Mouse (Mus musculus): ENCODE measurements around the gene Tmem72. TPM values are rescaled to one million over a fixed set of nuclear protein-coding genes. Genes with fewer than 3 reads are reported as not detected.

Gene Tmem72
- polyA plus RNA-seq, 1 experiment: 0.04 TPM

GRCm38 (mm10) chr6:116718361-116718760, 1.6 kb upstream of the Tmem72 start:
- no peak overlapping the region for H3K4me3 ChIP-seq (replicated peaks; ENCODE audit: extremely low read depth, low read depth, low read length)
- TF ChIP-seq CTCF (IDR thresholded peaks at IDR 0.05; ENCODE audit: insufficient read depth, low read length): no peak
- no peak for TF ChIP-seq POLR2A (IDR thresholded peaks at IDR 0.05; ENCODE audit: borderline replicate concordance, extremely low read depth, low read depth, low read length)
- WGBS: 83% methylated on average over 4 of the region's 4 CpGs
- DNase-seq: no peak
- H3K4me1 ChIP-seq (ENCODE audit: control insufficient read depth, insufficient read depth, low read length): no peaks in the 10 kb centered on the region

GRCm38 (mm10) chr6:116717851-116718250, 1.1 kb upstream of the Tmem72 start:
- whole genome bisulfite sequencing: 62% methylated on average over 7 of the region's 7 CpGs
- TF ChIP-seq POLR2A (IDR thresholded peaks at IDR 0.05; ENCODE audit: borderline replicate concordance, extremely low read depth, low read depth, low read length) (no peak), CTCF (IDR thresholded peaks at IDR 0.05; ENCODE audit: insufficient read depth, low read length) (no peak)

GRCm38 (mm10) chr6:116715166-116715565, 1.5 kb downstream of the Tmem72 start:
- TF ChIP-seq CTCF (IDR thresholded peaks at IDR 0.05; ENCODE audit: insufficient read depth, low read length) (no peak), POLR2A (IDR thresholded peaks at IDR 0.05; ENCODE audit: borderline replicate concordance, extremely low read depth, low read depth, low read length) (no peak)
- no peaks in the 10 kb centered on the region for H3K4me1 ChIP-seq (ENCODE audit: control insufficient read depth, insufficient read depth, low read length)
- WGBS: 74% methylated on average over 2 of the region's 2 CpGs
- no peak for DNase-seq
- H3K4me3 ChIP-seq (replicated peaks; ENCODE audit: extremely low read depth, low read depth, low read length): no peak overlapping the region

More at GRCm38 (mm10) chr6:116717851-116718250, 1.1 kb upstream of the Tmem72 start:
- Histone ChIP-seq H3K4me3 (replicated peaks; ENCODE audit: extremely low read depth, low read depth, low read length) (no peak overlapping the region), H3K4me1 (ENCODE audit: control insufficient read depth, insufficient read depth, low read length) (no peaks in the 10 kb centered on the region)
- DNase-seq: no peak

DNA sequence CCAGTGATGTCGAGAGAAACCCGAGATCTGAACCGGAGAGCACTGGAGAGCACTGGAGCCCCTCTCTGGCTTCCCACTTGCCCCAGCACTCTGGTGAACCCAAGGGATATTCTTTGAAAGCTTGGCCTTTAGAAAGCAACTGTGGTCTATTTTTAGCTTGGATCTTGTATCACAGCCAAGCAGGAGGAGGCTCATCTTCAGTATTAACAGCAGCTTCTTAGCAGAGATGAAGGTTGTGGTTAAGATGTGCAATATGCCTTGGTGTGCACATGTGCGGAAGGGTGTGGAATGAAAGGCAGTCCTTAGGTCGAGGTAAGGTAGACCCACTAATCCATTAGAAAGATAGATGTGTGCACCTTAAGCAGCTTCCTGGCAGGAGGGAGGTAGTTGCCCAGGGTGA, 2.1 kb downstream of the Tmem72 start:
- Histone ChIP-seq H3K4me3 (replicated peaks; ENCODE audit: extremely low read depth, low read depth, low read length) (no peak overlapping the region), H3K4me1 (ENCODE audit: control insufficient read depth, insufficient read depth, low read length) (no peaks in the 10 kb centered on the region)
- TF ChIP-seq CTCF (IDR thresholded peaks at IDR 0.05; ENCODE audit: insufficient read depth, low read length) (no peak), POLR2A (IDR thresholded peaks at IDR 0.05; ENCODE audit: borderline replicate concordance, extremely low read depth, low read depth, low read length) (no peak)
- DNase-seq: no peak
- 74% methylated on average over 5 of the region's 5 CpGs for WGBS

DNA sequence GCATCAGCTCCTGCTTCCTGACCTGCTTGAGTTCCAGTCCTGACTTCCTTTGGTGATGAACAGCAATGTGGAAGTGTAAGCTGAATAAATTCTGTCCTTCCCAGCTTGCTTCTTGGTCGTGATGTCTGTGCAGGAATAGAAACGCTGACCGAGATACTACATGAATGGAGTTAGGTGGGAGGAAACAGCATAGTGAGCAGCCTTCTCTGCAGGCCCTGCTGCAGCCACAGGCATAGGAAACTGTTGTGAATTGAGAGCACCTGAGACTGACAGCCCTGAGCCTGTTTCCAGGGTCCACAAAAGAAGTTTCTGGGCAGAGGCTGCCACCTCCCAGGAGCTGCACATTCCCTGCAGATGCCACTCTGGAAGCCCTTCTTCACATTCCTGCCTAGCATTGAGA, 2.7 kb downstream of the Tmem72 start:
- TF ChIP-seq POLR2A (IDR thresholded peaks at IDR 0.05; ENCODE audit: borderline replicate concordance, extremely low read depth, low read depth, low read length) (no peak), CTCF (IDR thresholded peaks at IDR 0.05; ENCODE audit: insufficient read depth, low read length) (no peak)

DNA sequence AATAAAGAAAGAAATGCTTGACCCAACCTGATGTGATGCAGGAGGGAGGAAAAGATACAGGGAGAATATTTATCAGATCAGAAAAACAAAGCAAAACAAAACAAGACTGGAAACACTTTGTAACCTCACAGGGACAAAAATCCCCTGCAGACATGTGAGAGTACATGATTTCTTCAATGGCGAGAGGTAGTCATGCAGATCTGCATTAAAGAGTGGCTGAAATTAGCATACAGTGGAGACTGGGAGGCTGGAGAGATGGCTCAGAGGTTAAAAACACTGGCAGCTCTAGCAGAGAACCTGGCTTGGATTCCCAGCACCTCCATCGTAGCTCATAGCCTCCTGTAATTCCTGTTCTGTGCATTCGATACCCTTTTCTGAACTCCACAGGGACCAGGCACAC, 4.2 kb downstream of the Tmem72 start:
- no peaks in the 10 kb centered on the region for H3K4me1 ChIP-seq (ENCODE audit: control insufficient read depth, insufficient read depth, low read length)
- no peak for TF ChIP-seq POLR2A (IDR thresholded peaks at IDR 0.05; ENCODE audit: borderline replicate concordance, extremely low read depth, low read depth, low read length)
- TF ChIP-seq CTCF (IDR thresholded peaks at IDR 0.05; ENCODE audit: insufficient read depth, low read length): no peak
- no peak for DNase-seq
- no peak overlapping the region for H3K4me3 ChIP-seq (replicated peaks; ENCODE audit: extremely low read depth, low read depth, low read length)
- 92% methylated on average over 3 of the region's 3 CpGs for WGBS

More for the DNA sequence above, 2.7 kb downstream of the Tmem72 start:
- H3K4me3 ChIP-seq (replicated peaks; ENCODE audit: extremely low read depth, low read depth, low read length): no peak overlapping the region
- 81% methylated on average over 3 of the region's 3 CpGs for WGBS
- DNase-seq: no peak
- H3K4me1 ChIP-seq (ENCODE audit: control insufficient read depth, insufficient read depth, low read length): no peaks in the 10 kb centered on the region

DNA sequence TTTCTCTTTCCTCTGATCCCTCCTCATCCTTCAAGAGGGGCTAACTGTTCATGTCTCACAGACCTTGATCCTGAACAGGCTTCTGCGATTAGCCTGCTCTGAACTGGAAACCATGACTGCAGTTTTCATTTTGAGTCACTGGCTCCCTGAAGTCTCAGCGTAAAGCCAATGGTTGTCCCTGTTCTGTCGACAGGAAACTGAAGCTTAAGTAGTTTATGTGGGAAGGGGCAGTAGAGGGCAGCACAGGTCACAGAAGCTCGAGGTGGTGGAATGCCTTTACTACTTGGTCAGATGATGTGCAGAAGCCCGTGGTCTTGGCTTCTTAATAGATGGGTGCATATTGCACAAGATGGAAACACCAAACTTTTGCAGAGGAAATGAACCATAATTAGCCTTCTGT, 4.7 kb downstream of the Tmem72 start:
- DNase-seq: no peak

GRCm38 (mm10) chr6:116704320-116704719, 12.4 kb downstream of the Tmem72 start:
- Histone ChIP-seq H3K4me3 (replicated peaks; ENCODE audit: extremely low read depth, low read depth, low read length) (no peak overlapping the region), H3K4me1 (ENCODE audit: control insufficient read depth, insufficient read depth, low read length) (no peaks in the 10 kb centered on the region)
- no peak for DNase-seq
- 68% methylated on average over 6 of the region's 6 CpGs for WGBS
- TF ChIP-seq CTCF (IDR thresholded peaks at IDR 0.05; ENCODE audit: insufficient read depth, low read length) (no peak), POLR2A (IDR thresholded peaks at IDR 0.05; ENCODE audit: borderline replicate concordance, extremely low read depth, low read depth, low read length) (no peak)

More for the DNA sequence above, 4.7 kb downstream of the Tmem72 start:
- 25% methylated on average over 5 of the region's 5 CpGs for WGBS
- Histone ChIP-seq H3K4me3 (replicated peaks; ENCODE audit: extremely low read depth, low read depth, low read length) (no peak overlapping the region), H3K4me1 (ENCODE audit: control insufficient read depth, insufficient read depth, low read length) (no peaks in the 10 kb centered on the region)
- TF ChIP-seq CTCF (IDR thresholded peaks at IDR 0.05; ENCODE audit: insufficient read depth, low read length) (no peak), POLR2A (IDR thresholded peaks at IDR 0.05; ENCODE audit: borderline replicate concordance, extremely low read depth, low read depth, low read length) (no peak)

DNA sequence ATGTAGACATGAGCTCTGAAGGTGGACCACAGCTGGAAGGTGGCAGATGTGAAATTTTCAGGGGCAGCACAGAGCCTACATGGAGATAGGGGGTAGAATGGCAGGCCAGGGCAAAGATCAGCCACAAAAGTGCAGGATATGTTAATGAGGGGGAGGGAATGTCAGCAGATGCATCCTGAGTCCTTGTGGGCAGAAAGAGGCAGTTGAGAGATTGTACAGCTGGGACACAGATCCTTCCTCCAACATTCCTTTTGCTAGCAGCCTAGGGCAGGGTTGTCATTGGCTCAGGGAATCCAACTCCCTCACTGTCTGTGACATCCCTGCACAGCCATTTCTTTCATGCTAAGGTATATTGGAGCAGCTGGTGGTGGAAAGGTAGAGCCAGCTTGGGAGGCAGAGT, 15.9 kb downstream of the Tmem72 start:
- Histone ChIP-seq H3K4me1 (ENCODE audit: control insufficient read depth, insufficient read depth, low read length) (no peaks in the 10 kb centered on the region), H3K4me3 (replicated peaks; ENCODE audit: extremely low read depth, low read depth, low read length) (no peak overlapping the region)
- no peak for TF ChIP-seq POLR2A (IDR thresholded peaks at IDR 0.05; ENCODE audit: borderline replicate concordance, extremely low read depth, low read depth, low read length)
- no peak for DNase-seq

GRCm38 (mm10) chr6:116697896-116698425, 18.8 kb downstream of the Tmem72 start:
- TF ChIP-seq CTCF (IDR thresholded peaks at IDR 0.05; ENCODE audit: insufficient read depth, low read length) (no peak), POLR2A (IDR thresholded peaks at IDR 0.05; ENCODE audit: borderline replicate concordance, extremely low read depth, low read depth, low read length) (no peak)
- Histone ChIP-seq H3K4me1 (ENCODE audit: control insufficient read depth, insufficient read depth, low read length) (no peaks in the 10 kb centered on the region), H3K4me3 (replicated peaks; ENCODE audit: extremely low read depth, low read depth, low read length) (no peak overlapping the region)
- 89% methylated on average over 4 of the region's 4 CpGs for WGBS
- no peak for DNase-seq
